Mouse (Mus musculus) c-Kit-positive CD71-positive TER-119-positive erythroid progenitor cells, embryonic 14.5 days (primary cell): ENCODE measurements around the gene Apba3.

Source experiments
- DNase-seq: peaks from one replicate; pipeline ENCODE4 v3.0.0-alpha.2; 2013; ENCODE audit warnings: low spot score

The Apba3 gene

GRCm38 (mm10) chr10:81252424-81253419, 14.0 kb upstream of the Apba3 start, which contains the start of gene Matk:
Gene Matk (plus strand): TSS chr10:81252935.
- no peak for DNase-seq

GRCm38 (mm10) chr10:81254886-81255285, 11.9 kb upstream of the Apba3 start:
- DNase-seq: no peak

GRCm38 (mm10) chr10:81257158-81258039, 9.4 kb upstream of the Apba3 start:
- DNase-seq: no peak

- no peak for DNase-seq
Observed at GRCm38 (mm10) chr10:81259225-81259884, 7.4 kb upstream of the Apba3 start.

- no peak for DNase-seq
Observed at GRCm38 (mm10) chr10:81261025-81261424, 5.7 kb upstream of the Apba3 start.

- no peak for DNase-seq
Observed at GRCm38 (mm10) chr10:81265540-81265939, 1.2 kb upstream of the Apba3 start.

GRCm38 (mm10) chr10:81268056-81268455, 1.3 kb downstream of the Apba3 start:
- peak; percentile 74 for DNase-seq

GRCm38 (mm10) chr10:81268643-81269412, 2.1 kb downstream of the Apba3 start:
- no peak for DNase-seq

GRCm38 (mm10) chr10:81272356-81272755, 5.6 kb downstream of the Apba3 start:
- DNase-seq: no peak

GRCm38 (mm10) chr10:81273842-81274241, 7.1 kb downstream of the Apba3 start:
- no peak for DNase-seq

- DNase-seq: no peak
Observed at GRCm38 (mm10) chr10:81277676-81278075, 10.9 kb downstream of the Apba3 start.

GRCm38 (mm10) chr10:81279496-81279895, 12.7 kb downstream of the Apba3 start:
- no peak for DNase-seq

GRCm38 (mm10) chr10:81284189-81284588, 17.4 kb downstream of the Apba3 start:
- DNase-seq: no peak

GRCm38 (mm10) chr10:81284719-81285118, 18.0 kb downstream of the Apba3 start:
- DNase-seq: no peak

- DNase-seq: peak; percentile 84
Observed at GRCm38 (mm10) chr10:81285694-81286450, 19.1 kb downstream of the Apba3 start.

- DNase-seq: no peak
Observed at GRCm38 (mm10) chr10:81286586-81286985, 19.8 kb downstream of the Apba3 start.

GRCm38 (mm10) chr10:81287513-81288157, 20.9 kb downstream of the Apba3 start:
- peak; percentile 70 for DNase-seq

GRCm38 (mm10) chr10:81288601-81289000, 21.8 kb downstream of the Apba3 start:
- DNase-seq: no peak

GRCm38 (mm10) chr10:81289278-81289677, 22.5 kb downstream of the Apba3 start:
- DNase-seq: peak; percentile 66

GRCm38 (mm10) chr10:81289811-81290210, 23.1 kb downstream of the Apba3 start:
- DNase-seq: no peak
